Mouse (Mus musculus) bone marrow macrophage, adult 2 months (primary cell): Measurements from ENCODE around the gene Zfp385a.

ENCODE experiments used
- CTCF ChIP-seq: IDR thresholded peaks from 2 replicates; pipeline ENCODE4 v1.5.1; 2012; ENCODE audit warnings: low read depth, mild to moderate bottlenecking, low read length, moderate library complexity
- POLR2A ChIP-seq: IDR thresholded peaks from 2 replicates; pipeline ENCODE4 v1.6.1; 2012; ENCODE audit warnings: mild to moderate bottlenecking, low read depth, low read length, borderline replicate concordance

- TF ChIP-seq POLR2A (no peak), CTCF (no peak)
Measured at GRCm38 (mm10) chr15:103357817-103358216, 17.9 kb upstream of the Zfp385a start.
